Mouse (Mus musculus) midbrain, embryonic 16.5 days (tissue): ENCODE data around the gene Ddx58. TPM values are rescaled to one million over a fixed set of nuclear protein-coding genes. Genes with fewer than 3 reads are reported as not detected.

Source experiments
- ATAC-seq: fragments of 200-750 bp; cut with Nextera tagmentation; 2 replicates; pipeline ENCODE4 v1.8.0; 2017; ENCODE audit warnings: moderate TSS enrichment
- H3K27ac ChIP-seq: fragments of 300-500 bp; sonication (generic); 2 replicates; pipeline ENCODE4 v1.5.1; 2014; ENCODE audit warnings: mild to moderate bottlenecking, low read length, mixed read lengths
- H3K27me3 ChIP-seq: fragments of 300-500 bp; sonication (generic); 2 replicates; pipeline ENCODE4 v1.6.1; 2014; ENCODE audit warnings: low read depth, low read length, mixed read lengths; ENCODE audit not compliant: control insufficient read depth, insufficient read depth
- H3K36me3 ChIP-seq: fragments of 300-500 bp; sonication (generic); 2 replicates; pipeline ENCODE4 v1.6.1; 2014; ENCODE audit warnings: mild to moderate bottlenecking, low read length, moderate library complexity, mixed read lengths; ENCODE audit not compliant: control insufficient read depth, insufficient read depth
- H3K4me1 ChIP-seq: fragments of 300-500 bp; sonication (generic); 2 replicates; pipeline ENCODE4 v1.6.1; 2014; ENCODE audit warnings: mild to moderate bottlenecking, low read length, mixed read lengths; ENCODE audit not compliant: control insufficient read depth, insufficient read depth
- H3K4me2 ChIP-seq: fragments of 300-500 bp; sonication (generic); 2 replicates; pipeline ENCODE4 v1.6.1; 2014; ENCODE audit warnings: mild to moderate bottlenecking, low read length, mixed read lengths
- H3K4me3 ChIP-seq: fragments of 300-500 bp; sonication (generic); 2 replicates; pipeline ENCODE4 v1.5.1; 2014; ENCODE audit warnings: low read depth, mild to moderate bottlenecking, low read length, moderate library complexity, mixed read lengths
- H3K9ac ChIP-seq: fragments of 300-500 bp; sonication (generic); 2 replicates; pipeline ENCODE4 v1.6.1; 2014; ENCODE audit warnings: low read depth, low read length, mixed read lengths
- H3K9me3 ChIP-seq: fragments of 300-500 bp; sonication (generic); replicated peaks from 2 replicates; pipeline ENCODE4 v1.6.1; 2014; ENCODE audit warnings: mild to moderate bottlenecking, low read length, mixed read lengths; ENCODE audit not compliant: control insufficient read depth, poor library complexity, severe bottlenecking
- WGBS: fragments of 180-500 bp; shearing (Covaris S2); extraction: QIAGEN DNeasy Blood & Tissue Kit; methylation state at CpG from one replicate; pipeline ENCODE4 v1.1.7; 2014; 5-methylcytosine and 5-hydroxymethylcytosine counted together
- polyA plus RNA-seq: library from polyadenylated mRNA; unstranded; fragments of >200 nt; fragmentation: Nextera tagmentation; extraction: Ambion mirVana; gene quantifications from 2 replicates; pipeline ENCODE4 v1.2.1, GENCODE M21; 2015

Ddx58 gene
- polyA plus RNA-seq = 2.4 and 3.1 TPM in 2 replicates

GRCm38 (mm10) chr4:40239409-40240271, at the start of gene Ddx58:
Gene Ddx58, minus strand, starts transcription at chr4:40239828.
- 2% methylated on average over 31 of the region's 35 CpGs for WGBS
- Histone ChIP-seq H3K4me2 (peak within 1 kb of the TSS; percentile 78), H3K36me3 (no peaks in the 10 kb centered on the region), H3K9ac (peak within 1 kb of the TSS; percentile 54; the same call in 1 of the 2 replicates), H3K4me1 (peaks cover 14% of the 10 kb centered on the region), H3K9me3 (no peaks in the 10 kb centered on the region), H3K27me3 (no peaks in the 10 kb centered on the region), H3K27ac (no peak within 1 kb of the TSS), H3K4me3 (peak within 1 kb of the TSS; percentile 42)
- peak; percentile 66 for ATAC-seq

GRCm38 (mm10) chr4:40289046-40289445, 49.4 kb upstream of the Ddx58 start:
- no peak overlapping the region for H3K27ac ChIP-seq
- 94% methylated on average over 2 of the region's 2 CpGs for WGBS
- no peaks in the 10 kb centered on the region for H3K36me3 ChIP-seq
- H3K4me2 ChIP-seq = no peak overlapping the region
- H3K9ac ChIP-seq = no peak overlapping the region
- ATAC-seq = no peak
- H3K27me3 ChIP-seq = no peaks in the 10 kb centered on the region
- no peak overlapping the region for H3K4me3 ChIP-seq
- no peaks in the 10 kb centered on the region for H3K4me1 ChIP-seq
- H3K9me3 ChIP-seq = no peaks in the 10 kb centered on the region

- no peak overlapping the region for H3K4me3 ChIP-seq
- H3K9ac ChIP-seq = no peak overlapping the region
- no peak overlapping the region for H3K4me2 ChIP-seq
- WGBS = 80% methylated on average over 6 of the region's 6 CpGs
- H3K27me3 ChIP-seq = no peaks in the 10 kb centered on the region
- no peaks in the 10 kb centered on the region for H3K4me1 ChIP-seq
- H3K36me3 ChIP-seq = no peaks in the 10 kb centered on the region
- no peak for ATAC-seq
- no peak overlapping the region for H3K27ac ChIP-seq
- no peaks in the 10 kb centered on the region for H3K9me3 ChIP-seq
Observed at GRCm38 (mm10) chr4:40287415-40287814, 47.8 kb upstream of the Ddx58 start.

- Histone ChIP-seq H3K9me3 (no peaks in the 10 kb centered on the region), H3K27ac (no peak overlapping the region), H3K4me1 (no peaks in the 10 kb centered on the region), H3K36me3 (no peaks in the 10 kb centered on the region), H3K4me2 (no peak overlapping the region), H3K9ac (no peak overlapping the region), H3K4me3 (no peak overlapping the region), H3K27me3 (no peaks in the 10 kb centered on the region)
- 17% methylated on average over 4 of the region's 4 CpGs for whole genome bisulfite sequencing
- no peak for ATAC-seq
Observed at GRCm38 (mm10) chr4:40285582-40285981, 46.0 kb upstream of the Ddx58 start.

DNA sequence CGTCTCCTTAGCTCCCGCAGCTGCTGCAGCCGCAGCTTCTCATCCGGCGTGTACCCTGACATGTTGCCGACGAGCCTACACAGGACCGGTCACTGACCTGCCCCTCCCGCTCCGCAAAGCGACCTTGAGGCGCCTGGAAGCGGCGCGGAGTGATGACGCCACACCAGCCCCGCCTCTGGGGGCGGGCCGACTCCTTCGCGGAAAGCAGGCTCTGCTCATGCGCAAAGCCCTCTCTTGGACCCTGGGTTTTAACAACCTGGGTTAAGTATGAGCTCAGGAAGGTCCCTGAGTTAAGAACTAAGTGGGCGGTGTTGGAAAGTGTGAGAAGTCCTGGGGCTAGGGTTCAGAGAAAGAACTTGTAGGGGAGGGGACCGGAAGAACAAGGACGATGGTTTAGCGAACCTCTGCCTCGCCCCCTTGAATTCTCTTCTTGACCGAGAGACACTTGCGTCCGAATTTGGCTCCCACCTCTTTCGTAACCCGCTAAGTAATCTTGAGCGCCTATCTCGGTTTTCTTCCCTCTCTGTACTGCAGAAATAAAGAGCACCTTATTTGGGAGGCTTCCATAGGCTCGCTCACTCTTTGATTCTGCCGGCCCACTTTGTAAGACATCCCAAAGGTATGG, 39.8 kb upstream of the Ddx58 start, which contains the start of gene Ndufb6:
Ndufb6 (minus strand) TSS at position 146 of the 625 bp plus-strand sequence.
- no peaks in the 10 kb centered on the region for H3K27me3 ChIP-seq
- peak within 1 kb of the TSS; percentile 65 for H3K4me3 ChIP-seq
- H3K27ac ChIP-seq = peak within 1 kb of the TSS; percentile 43; the same call in 1 of the 2 replicates
- ATAC-seq = peak; percentile 96
- H3K36me3 ChIP-seq = no peaks in the 10 kb centered on the region
- under 1% methylated on average over 36 of the region's 36 CpGs for WGBS
- peak within 1 kb of the TSS; percentile 70 for H3K4me2 ChIP-seq
- peak within 1 kb of the TSS; percentile 71 for H3K9ac ChIP-seq
- H3K9me3 ChIP-seq = no peaks in the 10 kb centered on the region
- peaks cover 11% of the 10 kb centered on the region for H3K4me1 ChIP-seq

DNA sequence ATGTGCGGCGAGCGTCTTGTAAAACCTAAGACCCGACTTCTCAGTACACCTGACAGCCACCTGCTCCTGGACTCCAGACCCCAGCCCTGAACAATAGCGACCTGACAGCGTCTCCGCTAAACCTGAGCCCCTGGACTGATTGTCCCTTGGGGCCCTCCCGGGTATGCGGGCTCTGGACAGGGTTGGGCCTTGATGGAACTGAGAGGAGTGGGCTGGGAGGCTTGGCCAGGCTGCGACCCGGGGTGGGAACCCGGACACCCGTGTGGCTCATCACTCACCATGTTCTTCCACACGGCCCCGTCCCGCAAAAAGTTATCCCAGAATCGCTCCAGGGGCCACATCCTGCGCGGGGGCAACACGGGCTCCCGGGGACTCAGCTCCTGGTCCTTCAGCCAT, 39.2 kb upstream of the Ddx58 start:
- Histone ChIP-seq H3K4me3 (peak overlapping the region; percentile 65), H3K27me3 (no peaks in the 10 kb centered on the region), H3K4me2 (peak overlapping the region; percentile 62), H3K9ac (peak overlapping the region; percentile 71), H3K36me3 (no peaks in the 10 kb centered on the region), H3K9me3 (no peaks in the 10 kb centered on the region), H3K27ac (peak overlapping the region; percentile 8; the same call in 1 of the 2 replicates), H3K4me1 (peaks cover 11% of the 10 kb centered on the region)
- WGBS = under 1% methylated on average over 21 of the region's 21 CpGs
- peak; percentile 74 for ATAC-seq

DNA sequence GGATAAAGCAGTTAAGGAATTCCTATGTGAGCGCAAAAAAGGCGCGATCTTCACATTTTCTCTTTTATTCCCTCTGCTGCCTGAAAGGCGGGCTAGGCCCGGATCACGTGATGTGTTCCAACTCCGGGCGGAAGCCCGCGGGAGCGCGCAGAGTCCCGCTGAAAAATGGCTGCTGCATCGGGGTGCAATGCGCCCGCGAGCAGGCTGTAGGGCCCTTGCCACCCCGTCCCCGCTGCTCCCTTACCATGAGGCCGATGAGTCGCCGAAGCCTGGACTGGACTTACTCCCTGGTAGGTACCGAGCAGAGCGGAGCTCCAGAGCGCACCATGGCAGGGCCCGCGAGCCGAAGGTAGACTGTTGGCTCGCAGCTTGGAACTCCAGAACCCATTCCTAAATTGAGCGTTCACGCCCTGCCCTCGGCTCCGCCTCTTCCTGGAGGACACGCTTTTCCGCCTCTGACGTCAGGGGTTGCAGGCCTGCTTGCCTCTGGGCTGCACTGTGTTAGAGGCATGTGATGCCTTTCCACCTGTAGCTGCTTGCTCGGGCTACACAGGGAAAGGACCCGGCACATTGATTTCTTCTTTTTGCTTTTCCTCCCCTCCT, 29.9 kb upstream of the Ddx58 start, which contains the start of the genes Smim27 and Topors:
Smim27 (plus strand) TSS at position 150 of the 603 bp plus-strand sequence.
Topors (minus strand) TSS at position 421 of the 603 bp plus-strand sequence.
- H3K4me3 ChIP-seq = peak within 1 kb of the TSS; percentile 86
- under 1% methylated on average over 38 of the region's 38 CpGs for WGBS
- H3K4me2 ChIP-seq = peak within 1 kb of the TSS; percentile 83
- no peaks in the 10 kb centered on the region for H3K9me3 ChIP-seq
- peak within 1 kb of the TSS; percentile 90 for H3K9ac ChIP-seq
- peak within 1 kb of the TSS; percentile 97 for H3K27ac ChIP-seq
- peak; percentile 95 for ATAC-seq
- no peaks in the 10 kb centered on the region for H3K27me3 ChIP-seq
- H3K36me3 ChIP-seq = no peaks in the 10 kb centered on the region
- H3K4me1 ChIP-seq = peaks cover 20% of the 10 kb centered on the region

DNA sequence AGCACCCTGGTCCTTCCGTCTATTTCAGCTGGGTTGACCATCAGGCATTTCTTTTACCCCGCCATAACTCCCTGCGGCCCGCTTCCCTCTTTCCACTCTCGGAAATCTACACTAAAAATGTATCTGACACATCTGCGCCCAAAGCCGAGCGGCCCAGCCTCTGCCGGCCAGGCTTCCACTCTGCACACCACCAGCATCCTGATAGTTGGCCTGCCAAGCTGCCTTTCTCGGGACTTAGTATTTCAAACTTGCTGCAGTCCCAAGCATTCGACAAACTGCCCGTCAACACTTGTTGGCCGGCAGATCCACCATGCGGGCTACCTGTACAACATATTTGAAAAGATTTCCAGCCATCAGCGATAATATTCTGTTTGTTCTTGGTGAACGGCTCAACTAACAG, 29.2 kb upstream of the Ddx58 start:
- no peaks in the 10 kb centered on the region for H3K36me3 ChIP-seq
- H3K27me3 ChIP-seq = no peaks in the 10 kb centered on the region
- H3K9me3 ChIP-seq = no peaks in the 10 kb centered on the region
- peak; percentile 20 for ATAC-seq
- H3K4me2 ChIP-seq = peak overlapping the region; percentile 83
- WGBS = under 1% methylated on average over 16 of the region's 16 CpGs
- H3K27ac ChIP-seq = peak overlapping the region; percentile 97
- peak overlapping the region; percentile 86 for H3K4me3 ChIP-seq
- peak overlapping the region; percentile 90 for H3K9ac ChIP-seq
- peaks cover 20% of the 10 kb centered on the region for H3K4me1 ChIP-seq
